Mouse (Mus musculus): ENCODE data around the gene Agap2. TPM values are rescaled to one million over a fixed set of nuclear protein-coding genes. Genes with fewer than 3 reads are reported as not detected.
A peak's percentile ranks its signal among the peaks of the same experiment; 100 is the strongest.

The Agap2 gene
- polyA plus RNA-seq, 1 experiment from 2014 or later = 0.04 TPM

GRCm38 (mm10) chr10:127041274-127041766 is 33.8 kb upstream of the Agap2 start, which contains the start of the genes Mettl1 and Eef1akmt3:
Mettl1 (plus strand) TSS chr10:127041414.
Eef1akmt3 (minus strand) TSS chr10:127041513.
- no peak for TF ChIP-seq CTCF (IDR thresholded peaks at IDR 0.05; ENCODE audit: low read depth)
- no peak for DNase-seq (ENCODE audit: low spot score)

DNA sequence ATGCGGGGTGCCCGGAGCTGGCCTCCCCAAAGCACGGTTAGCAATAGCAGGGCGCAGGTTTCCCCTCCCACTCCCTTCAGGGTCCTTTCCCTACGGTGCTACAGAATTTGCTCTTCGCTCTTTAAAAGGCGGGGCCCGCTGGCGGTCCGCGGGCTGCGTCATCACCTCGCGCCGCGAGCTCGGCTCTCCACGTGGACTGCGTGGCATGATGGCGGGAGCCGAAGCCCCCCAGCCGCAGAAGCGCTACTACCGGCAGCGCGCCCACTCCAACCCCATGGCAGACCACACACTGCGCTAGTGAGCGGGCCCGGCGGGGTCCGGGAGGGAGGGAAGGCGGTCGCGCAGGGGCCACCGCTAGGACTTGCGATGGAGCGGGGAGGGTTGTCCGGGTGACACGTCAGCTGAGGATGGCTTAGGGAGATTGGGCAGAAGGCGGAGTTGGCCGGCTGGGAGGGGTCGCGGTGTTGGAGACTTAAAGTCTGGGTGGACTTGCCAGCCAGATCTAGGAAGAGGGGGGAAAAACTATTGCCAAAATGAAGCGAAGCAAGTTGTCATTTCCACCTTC is 33.2 kb upstream of the Agap2 start:
- Histone ChIP-seq H3K9me3 (replicated peaks; ENCODE audit: low read length) (no peaks in the 10 kb centered on the region), H3K27me3 (ENCODE audit: insufficient read depth, low read length) (no peaks in the 10 kb centered on the region), H3K27ac (peak overlapping the region; percentile 77), H3K36me3 (ENCODE audit: insufficient read depth, low read length) (0 out of 2 replicates have a peak, but pooled peaks cover 4% of the 10 kb centered on the region), H3K4me3 (replicated peaks; ENCODE audit: low read depth, low read length) (peak overlapping the region; percentile 89), H3K4me2 (ENCODE audit: low read length) (peak overlapping the region; percentile 99), H3K9ac (ENCODE audit: low read depth, low read length) (peak overlapping the region; percentile 73), H3K4me1 (replicated peaks; ENCODE audit: insufficient read depth, low read length) (peaks cover 9% of the 10 kb centered on the region)
- peak; percentile 91 for DNase-seq (ENCODE audit: low spot score)
- ATAC-seq (replicated peaks; ENCODE audit: low FRiP score, low read depth) = peak; percentile 64
- TF ChIP-seq CTCF (IDR thresholded peaks at IDR 0.05; ENCODE audit: low read depth) = no peak
- under 1% methylated on average over 44 of the region's 44 CpGs for WGBS

More at GRCm38 (mm10) chr10:127041274-127041766, 33.8 kb upstream of the Agap2 start, which contains the start of the genes Mettl1 and Eef1akmt3:
- WGBS = under 1% methylated on average over 28 of the region's 28 CpGs
- Histone ChIP-seq H3K36me3 (ENCODE audit: insufficient read depth, low read length) (0 out of 2 replicates have a peak, but pooled peaks cover 4% of the 10 kb centered on the region), H3K27me3 (ENCODE audit: insufficient read depth, low read length) (no peaks in the 10 kb centered on the region), H3K4me2 (ENCODE audit: low read length) (peak within 1 kb of the TSS; percentile 99), H3K9me3 (replicated peaks; ENCODE audit: low read length) (no peaks in the 10 kb centered on the region), H3K9ac (ENCODE audit: low read depth, low read length) (peak within 1 kb of the TSS; percentile 73), H3K4me3 (replicated peaks; ENCODE audit: low read depth, low read length) (peak within 1 kb of the TSS; percentile 89), H3K4me1 (replicated peaks; ENCODE audit: insufficient read depth, low read length) (peaks cover 9% of the 10 kb centered on the region), H3K27ac (peak within 1 kb of the TSS; percentile 77)
- ATAC-seq (replicated peaks; ENCODE audit: low FRiP score, low read depth) = peak; percentile 49

DNA sequence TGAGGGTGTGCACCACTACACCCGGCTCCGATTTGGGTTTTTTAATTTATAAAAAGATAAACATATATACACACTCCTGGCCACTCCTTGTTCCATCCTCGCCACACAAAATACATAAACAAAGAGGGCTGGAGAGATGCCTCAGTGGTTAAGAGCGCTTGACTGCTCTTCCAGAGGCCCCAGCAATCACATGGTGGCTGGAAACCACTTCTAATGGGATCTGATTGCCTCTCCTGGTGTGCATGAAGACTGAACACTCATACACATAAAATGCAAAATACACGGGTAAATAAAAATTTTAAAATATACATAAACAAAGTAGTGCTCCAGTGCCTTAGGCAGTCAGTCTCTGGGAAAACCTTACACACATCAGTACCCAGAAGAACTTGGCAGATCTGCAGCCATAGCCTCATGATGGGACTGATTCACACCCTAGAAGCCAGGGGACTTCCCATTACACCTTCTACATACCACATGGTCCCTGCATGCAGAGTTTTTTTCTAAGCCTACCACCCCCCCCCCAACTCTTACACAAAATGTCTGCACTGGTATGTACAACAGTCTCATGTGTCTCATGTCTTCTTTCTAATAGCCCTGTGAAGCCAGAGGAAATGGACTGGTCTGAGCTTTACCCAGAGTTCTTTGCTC is 32.5 kb upstream of the Agap2 start:
- Histone ChIP-seq H3K9ac (ENCODE audit: low read depth, low read length) (peak overlapping the region; percentile 73), H3K27me3 (ENCODE audit: insufficient read depth, low read length) (0 out of 2 replicates have a peak, but pooled peaks cover under 1% of the 10 kb centered on the region), H3K27ac (peak overlapping the region; percentile 77), H3K36me3 (ENCODE audit: insufficient read depth, low read length) (0 out of 2 replicates have a peak, but pooled peaks cover 4% of the 10 kb centered on the region), H3K4me1 (replicated peaks; ENCODE audit: insufficient read depth, low read length) (peaks cover 9% of the 10 kb centered on the region), H3K9me3 (replicated peaks; ENCODE audit: low read length) (no peaks in the 10 kb centered on the region), H3K4me2 (ENCODE audit: low read length) (peak overlapping the region; percentile 99), H3K4me3 (replicated peaks; ENCODE audit: low read depth, low read length) (peak overlapping the region; percentile 89)
- no peak for TF ChIP-seq CTCF (IDR thresholded peaks at IDR 0.05; ENCODE audit: low read depth)
- DNase-seq (ENCODE audit: low spot score) (no peak), ATAC-seq (replicated peaks; ENCODE audit: low FRiP score, low read depth) (no peak)
- 12% methylated on average over 5 of the region's 5 CpGs for WGBS

GRCm38 (mm10) chr10:127043187-127043586 is 31.9 kb upstream of the Agap2 start:
- 0 out of 2 replicates have a peak, but pooled peaks cover 4% of the 10 kb centered on the region for H3K36me3 ChIP-seq (ENCODE audit: insufficient read depth, low read length)
- peaks cover 6% of the 10 kb centered on the region for H3K27me3 ChIP-seq (ENCODE audit: insufficient read depth, low read length)
- H3K4me1 ChIP-seq (replicated peaks; ENCODE audit: insufficient read depth, low read length) = peaks cover 9% of the 10 kb centered on the region
- WGBS = 56% methylated on average over 6 of the region's 6 CpGs
- peak; percentile 83 for ATAC-seq (replicated peaks; ENCODE audit: low FRiP score, low read depth)
- H3K9ac ChIP-seq (ENCODE audit: low read depth, low read length) = no peak overlapping the region
- peak overlapping the region; percentile 77 for H3K27ac ChIP-seq
- DNase-seq (ENCODE audit: low spot score) = peak; percentile 31
- no peak for TF ChIP-seq CTCF (IDR thresholded peaks at IDR 0.05; ENCODE audit: low read depth)
- no peak overlapping the region for H3K4me3 ChIP-seq (replicated peaks; ENCODE audit: low read depth, low read length)
- H3K4me2 ChIP-seq (ENCODE audit: low read length) = no peak overlapping the region
- no peaks in the 10 kb centered on the region for H3K9me3 ChIP-seq (replicated peaks; ENCODE audit: low read length)

GRCm38 (mm10) chr10:127047954-127048353 is 27.1 kb upstream of the Agap2 start, which contains the start of gene Cyp27b1:
Cyp27b1 (plus strand) TSS chr10:127048250.
- ATAC-seq (replicated peaks; ENCODE audit: low FRiP score, low read depth) (peak; percentile 31; the same call in 1 of the 2 replicates), DNase-seq (ENCODE audit: low spot score) (no peak)
- H3K4me3 ChIP-seq (replicated peaks; ENCODE audit: low read depth, low read length) = peak within 1 kb of the TSS; percentile 24
- TF ChIP-seq CTCF (IDR thresholded peaks at IDR 0.05; ENCODE audit: low read depth) = no peak
- 24% methylated on average over 5 of the region's 5 CpGs for WGBS
- peaks cover 16% of the 10 kb centered on the region for H3K4me1 ChIP-seq (replicated peaks; ENCODE audit: insufficient read depth, low read length)
- peak within 1 kb of the TSS; percentile 48 for H3K4me2 ChIP-seq (ENCODE audit: low read length)
- H3K9ac ChIP-seq (ENCODE audit: low read depth, low read length) = peak within 1 kb of the TSS; percentile 54
- 0 out of 2 replicates have a peak, but pooled peaks cover 4% of the 10 kb centered on the region for H3K36me3 ChIP-seq (ENCODE audit: insufficient read depth, low read length)
- H3K27me3 ChIP-seq (ENCODE audit: insufficient read depth, low read length) = peaks cover 24% of the 10 kb centered on the region
- no peaks in the 10 kb centered on the region for H3K9me3 ChIP-seq (replicated peaks; ENCODE audit: low read length)
- 0 out of 2 replicates have a peak within 1 kb of the TSS, but pooled peaks have one; percentile 37 for H3K27ac ChIP-seq
